Mouse (Mus musculus) adrenal gland, postnatal 10 days (tissue): ENCODE data around the gene Tbc1d14. TPM values are rescaled to one million over a fixed set of nuclear protein-coding genes. Genes with fewer than 3 reads are reported as not detected.

Experiments used
- DNase-seq: peaks from one replicate; pipeline ENCODE4 v3.0.0; 2021; ENCODE audit warnings: mixed read lengths
- total RNA-seq, 2 experiments: library from RNA; stranded (reverse); gene quantifications; 2 replicates each; pipeline ENCODE4 v1.2.3; 2021

Tbc1d14 gene
- total RNA-seq, 2 experiments from 2014 or later: 32.3 to 32.4 TPM

- no peak for DNase-seq
Measured at GRCm38 (mm10) chr5:36461231-36461630, 131.8 kb downstream of the Tbc1d14 start.

- no peak for DNase-seq
Measured at GRCm38 (mm10) chr5:36460712-36461111, 132.4 kb downstream of the Tbc1d14 start.

- peak; percentile 67 for DNase-seq
Measured at GRCm38 (mm10) chr5:36458926-36459325, 134.2 kb downstream of the Tbc1d14 start.

- no peak for DNase-seq
Measured at GRCm38 (mm10) chr5:36457706-36458105, 135.4 kb downstream of the Tbc1d14 start.

GRCm38 (mm10) chr5:36452821-36453220 lies 140.3 kb downstream of the Tbc1d14 start:
- DNase-seq: no peak

GRCm38 (mm10) chr5:36451872-36452389 lies 141.1 kb downstream of the Tbc1d14 start:
- DNase-seq: no peak

GRCm38 (mm10) chr5:36451119-36451518 lies 142.0 kb downstream of the Tbc1d14 start:
- peak; percentile 47 for DNase-seq

GRCm38 (mm10) chr5:36449710-36450358 lies 143.2 kb downstream of the Tbc1d14 start:
- DNase-seq: peak; percentile 26

GRCm38 (mm10) chr5:36447872-36448271 lies 145.2 kb downstream of the Tbc1d14 start:
- no peak for DNase-seq

- peak; percentile 34 for DNase-seq
Measured at GRCm38 (mm10) chr5:36446166-36446890, 146.7 kb downstream of the Tbc1d14 start.

GRCm38 (mm10) chr5:36445028-36445427 lies 148.0 kb downstream of the Tbc1d14 start:
- DNase-seq: no peak

GRCm38 (mm10) chr5:36444611-36445010 lies 148.5 kb downstream of the Tbc1d14 start:
- DNase-seq: peak; percentile 50

- peak; percentile 53 for DNase-seq
Measured at GRCm38 (mm10) chr5:36440741-36441140, 152.3 kb downstream of the Tbc1d14 start.

Other genes with a start within 250 kb of the Tbc1d14 start
- gene Sorcs2, start 195.1 kb downstream of the Tbc1d14 start, total RNA-seq: 10 to 100 TPM; 11.4 to 14.6 TPM
- 100 to 1,000 TPM; 101 to 103 TPM for gene Grpel1, start 128.3 kb downstream of the Tbc1d14 start, total RNA-seq
- gene Tada2b, start 109.0 kb downstream of the Tbc1d14 start, total RNA-seq: 10 to 100 TPM; 32.6 to 34.8 TPM
- gene Ccdc96, start 108.7 kb downstream of the Tbc1d14 start, total RNA-seq: under 1 TPM; 0.15 to 0.36 TPM
- gene D5Ertd579e, start 102.7 kb upstream of the Tbc1d14 start, total RNA-seq: 10 to 100 TPM; 49.6 to 64.1 TPM
- 10 to 100 TPM; 22.6 to 27.2 TPM for gene Bloc1s4, start 155.4 kb upstream of the Tbc1d14 start, total RNA-seq
- 100 to 1,000 TPM; 429 to 477 TPM for gene Mrfap1, start 203.5 kb upstream of the Tbc1d14 start, total RNA-seq
- gene Man2b2, start 237.4 kb upstream of the Tbc1d14 start, total RNA-seq: 10 to 100 TPM; 37.5 TPM